Mouse (Mus musculus): ENCODE measurements around the gene Naa38. TPM values are rescaled to one million over a fixed set of nuclear protein-coding genes. Genes with fewer than 3 reads are reported as not detected.

The Naa38 gene
- polyA plus RNA-seq, 1 experiment from 2014 or later = 86.1 TPM

DNA sequence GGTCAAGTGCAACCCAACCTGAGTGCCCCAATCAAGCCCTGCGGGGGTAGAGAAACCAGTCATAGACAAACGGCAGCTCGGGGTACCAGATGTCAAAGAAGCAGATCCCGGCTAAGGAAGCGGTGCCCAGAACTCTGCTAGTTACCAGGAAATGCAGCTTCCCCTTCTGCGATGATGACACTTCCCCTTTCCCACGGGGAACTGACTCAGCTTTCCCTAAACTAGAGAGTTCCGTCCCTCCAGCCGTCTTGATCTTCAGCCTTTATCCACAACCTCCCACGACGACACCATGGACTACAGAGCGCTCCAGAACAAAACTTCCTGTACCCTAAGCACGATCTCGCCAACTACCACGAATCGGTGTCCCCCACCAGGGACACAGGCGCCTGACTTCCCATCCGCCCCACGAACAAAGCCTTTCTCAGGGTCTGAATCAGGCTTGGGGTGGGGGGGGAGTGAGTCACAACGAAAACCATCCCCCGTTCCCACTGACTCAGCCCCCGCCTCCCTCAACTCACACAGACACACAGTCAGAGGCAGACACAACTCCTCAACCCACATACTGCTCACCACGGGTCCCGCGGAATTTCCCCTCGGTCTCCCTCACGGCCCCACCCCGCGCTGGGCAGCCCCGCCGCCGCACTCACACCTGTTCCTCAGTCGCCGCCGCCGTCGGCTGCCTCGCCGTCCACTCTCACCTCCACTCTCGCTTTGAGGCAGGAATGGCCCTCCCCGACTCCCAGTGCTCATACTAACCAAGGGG is 15.2 kb downstream of the Naa38 start:
- Histone ChIP-seq H3K9ac (replicated peaks; ENCODE audit: low read depth, low read length) (peak overlapping the region; percentile 89), H3K4me3 (replicated peaks; ENCODE audit: low read length) (peak overlapping the region; percentile 86), H3K9me3 (ENCODE audit: control insufficient read depth, low read length) (no peaks in the 10 kb centered on the region), H3K27ac (ENCODE audit: low read length) (peak overlapping the region; percentile 91), H3K4me2 (ENCODE audit: low read length) (peak overlapping the region; percentile 96), H3K36me3 (ENCODE audit: control insufficient read depth, insufficient read depth) (peaks cover 21% of the 10 kb centered on the region), H3K27me3 (replicated peaks; ENCODE audit: control insufficient read depth, insufficient read depth, low read length) (no peaks in the 10 kb centered on the region), H3K4me1 (replicated peaks; ENCODE audit: control insufficient read depth, insufficient read depth, low read length) (peaks cover 56% of the 10 kb centered on the region)
- peak; percentile 4; the same call in 1 of the 2 replicates for ATAC-seq
- WGBS = under 1% methylated on average over 41 of the region's 41 CpGs

DNA sequence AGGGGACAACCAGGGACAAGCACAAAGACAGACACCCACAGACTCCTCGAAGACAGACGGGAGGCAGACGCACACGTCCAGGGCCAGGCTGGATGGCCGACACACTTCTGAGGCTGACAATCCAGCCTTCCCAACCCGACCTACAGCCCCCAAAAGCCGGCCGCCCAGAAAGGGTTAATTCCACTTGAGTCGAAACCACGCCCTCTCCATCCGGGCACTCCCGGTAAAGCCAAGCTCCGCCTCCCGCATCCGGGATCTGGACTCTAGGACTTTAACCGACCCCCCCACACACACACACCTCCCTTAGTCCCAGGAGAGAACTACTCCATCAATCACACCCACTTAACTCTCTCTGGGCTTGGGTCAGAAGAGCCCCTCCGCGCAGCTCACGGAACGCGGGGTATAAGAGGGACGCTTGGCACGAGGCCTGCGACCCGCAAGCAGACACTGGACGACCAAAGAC is 15.8 kb downstream of the Naa38 start:
- ATAC-seq = peak; percentile 18
- peaks cover 56% of the 10 kb centered on the region for H3K4me1 ChIP-seq (replicated peaks; ENCODE audit: control insufficient read depth, insufficient read depth, low read length)

DNA sequence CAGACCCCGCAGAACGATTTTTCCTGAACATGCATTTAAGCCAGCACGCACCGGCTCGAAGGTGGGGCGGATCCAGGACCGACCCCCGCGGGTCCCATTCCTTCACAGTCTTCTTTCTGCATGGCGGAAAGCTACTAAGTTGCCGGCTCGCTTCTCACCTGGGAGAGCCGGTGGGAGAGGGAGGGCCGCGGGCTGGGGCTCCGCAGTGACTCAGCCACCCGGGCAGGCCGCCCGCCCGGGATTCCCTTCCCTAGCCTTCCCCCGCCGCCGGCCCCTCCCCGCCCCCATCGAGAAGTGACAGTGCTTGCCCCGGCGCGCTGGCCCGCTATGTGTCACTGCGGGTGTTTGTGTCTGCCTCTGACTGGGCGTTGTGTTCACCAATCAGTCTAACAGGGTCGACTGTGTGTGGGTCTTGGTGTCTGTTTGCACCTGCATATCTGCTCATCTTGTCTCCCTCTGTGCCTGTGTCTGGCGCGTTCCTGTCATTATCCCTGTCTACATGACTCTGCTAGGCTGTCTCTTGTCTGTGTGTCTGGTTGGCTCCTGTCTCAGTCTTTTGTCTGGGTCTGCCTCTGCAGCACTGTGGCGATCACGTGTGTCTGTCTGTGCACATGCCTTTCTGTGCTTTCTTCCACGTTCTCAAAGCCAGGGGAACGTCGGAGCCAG is 16.4 kb downstream of the Naa38 start:
- no peak for ATAC-seq
- Histone ChIP-seq H3K4me1 (replicated peaks; ENCODE audit: control insufficient read depth, insufficient read depth, low read length) (peaks cover 58% of the 10 kb centered on the region), H3K36me3 (ENCODE audit: control insufficient read depth, insufficient read depth) (peaks cover 11% of the 10 kb centered on the region), H3K9ac (replicated peaks; ENCODE audit: low read depth, low read length) (peak overlapping the region; percentile 89), H3K9me3 (ENCODE audit: control insufficient read depth, low read length) (no peaks in the 10 kb centered on the region), H3K4me3 (replicated peaks; ENCODE audit: low read length) (peak overlapping the region; percentile 86), H3K4me2 (ENCODE audit: low read length) (peak overlapping the region; percentile 96), H3K27ac (ENCODE audit: low read length) (peak overlapping the region; percentile 91), H3K27me3 (replicated peaks; ENCODE audit: control insufficient read depth, insufficient read depth, low read length) (no peaks in the 10 kb centered on the region)
- under 1% methylated on average over 38 of the region's 39 CpGs for WGBS

More for the DNA sequence above, 15.8 kb downstream of the Naa38 start:
- 0% methylated on average over 26 of the region's 26 CpGs for WGBS
- H3K4me2 ChIP-seq (ENCODE audit: low read length) = peak overlapping the region; percentile 96
- no peaks in the 10 kb centered on the region for H3K9me3 ChIP-seq (ENCODE audit: control insufficient read depth, low read length)
- H3K36me3 ChIP-seq (ENCODE audit: control insufficient read depth, insufficient read depth) = peaks cover 17% of the 10 kb centered on the region
- H3K9ac ChIP-seq (replicated peaks; ENCODE audit: low read depth, low read length) = peak overlapping the region; percentile 89
- no peaks in the 10 kb centered on the region for H3K27me3 ChIP-seq (replicated peaks; ENCODE audit: control insufficient read depth, insufficient read depth, low read length)
- H3K4me3 ChIP-seq (replicated peaks; ENCODE audit: low read length) = peak overlapping the region; percentile 86
- peak overlapping the region; percentile 91 for H3K27ac ChIP-seq (ENCODE audit: low read length)

DNA sequence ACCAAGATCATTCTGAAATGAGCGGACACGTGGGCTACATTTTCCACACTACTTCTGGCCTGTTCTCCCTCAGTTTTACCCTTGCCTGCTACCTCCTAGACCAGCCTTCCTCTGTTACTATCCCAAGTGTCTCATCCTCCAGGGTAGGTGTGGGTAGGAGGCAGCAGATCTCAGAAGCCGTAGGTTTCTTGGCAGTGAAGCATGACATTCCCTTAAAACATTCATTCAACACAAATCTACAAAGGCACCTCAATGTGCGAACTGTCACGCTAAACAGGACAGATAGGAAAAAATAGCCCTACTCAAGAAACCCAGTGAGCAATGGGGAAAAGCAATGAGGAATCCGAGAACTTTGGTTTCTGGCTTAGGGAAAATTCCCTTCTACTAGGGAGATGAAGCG is 17.3 kb downstream of the Naa38 start:
- WGBS = 61% methylated on average over 7 of the region's 7 CpGs
- H3K9ac ChIP-seq (replicated peaks; ENCODE audit: low read depth, low read length) = peak overlapping the region; percentile 89; the same call in 1 of the 2 replicates
- peak overlapping the region; percentile 99 for H3K27ac ChIP-seq (ENCODE audit: low read length)
- peaks cover 3% of the 10 kb centered on the region; the same call in 1 of the 2 replicates for H3K36me3 ChIP-seq (ENCODE audit: control insufficient read depth, insufficient read depth)
- no peaks in the 10 kb centered on the region for H3K9me3 ChIP-seq (ENCODE audit: control insufficient read depth, low read length)
- H3K4me3 ChIP-seq (replicated peaks; ENCODE audit: low read length) = peak overlapping the region; percentile 86
- peak overlapping the region; percentile 96 for H3K4me2 ChIP-seq (ENCODE audit: low read length)
- no peak for ATAC-seq
- no peaks in the 10 kb centered on the region for H3K27me3 ChIP-seq (replicated peaks; ENCODE audit: control insufficient read depth, insufficient read depth, low read length)
- H3K4me1 ChIP-seq (replicated peaks; ENCODE audit: control insufficient read depth, insufficient read depth, low read length) = peaks cover 67% of the 10 kb centered on the region

DNA sequence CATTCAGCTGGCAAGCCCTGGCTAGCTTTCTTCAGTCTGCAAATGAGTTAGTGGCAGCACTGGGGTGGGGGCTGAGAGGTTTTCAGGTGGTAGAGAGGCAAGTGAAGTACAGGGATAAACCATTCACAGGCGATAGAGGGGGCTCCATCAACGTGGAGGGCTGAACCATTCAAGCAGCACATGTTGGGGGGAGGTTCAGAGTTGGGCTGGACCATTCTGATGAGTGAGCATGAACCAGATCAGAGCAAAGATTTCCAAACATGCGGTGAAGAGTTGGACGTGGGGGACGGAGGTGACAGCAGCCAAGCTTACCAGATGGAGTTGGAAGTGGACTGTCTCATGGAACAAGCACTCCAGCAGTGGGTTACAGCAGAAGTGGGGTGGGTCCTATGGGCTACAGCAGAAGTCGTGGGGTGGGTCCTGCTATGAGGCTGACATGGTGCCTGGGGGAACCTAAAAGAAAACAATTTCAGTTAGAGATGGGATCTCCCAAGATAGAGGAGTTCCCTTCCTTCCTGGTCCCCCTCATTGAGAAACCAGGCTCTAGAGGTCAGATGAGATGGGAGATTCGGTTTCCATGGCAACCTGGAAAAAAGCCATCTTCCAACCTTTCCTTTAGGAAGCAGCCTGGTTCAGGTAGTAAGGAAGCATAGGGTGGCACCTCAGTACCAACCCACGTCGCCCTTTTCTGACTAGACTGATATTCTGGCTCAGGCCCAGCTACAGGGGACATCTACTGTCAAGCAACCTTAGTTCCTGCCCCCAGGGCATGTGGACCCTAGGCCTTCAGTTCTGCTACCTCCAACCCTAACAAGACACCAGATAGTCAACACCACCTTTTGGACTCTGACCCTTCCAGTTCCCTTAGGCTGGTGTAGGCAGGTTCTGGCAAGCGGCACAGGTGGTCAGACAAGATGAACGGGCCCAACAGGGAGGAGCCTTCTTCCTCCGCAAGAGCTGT is 18.2 kb downstream of the Naa38 start, which contains the start of gene Kdm6b:
Kdm6b (minus strand) TSS at position 455 of the 961 bp plus-strand sequence.
- peak within 1 kb of the TSS; percentile 99 for H3K27ac ChIP-seq (ENCODE audit: low read length)
- H3K4me1 ChIP-seq (replicated peaks; ENCODE audit: control insufficient read depth, insufficient read depth, low read length) = peaks cover 61% of the 10 kb centered on the region
- no peak for ATAC-seq
- peak within 1 kb of the TSS; percentile 97 for H3K9ac ChIP-seq (replicated peaks; ENCODE audit: low read depth, low read length)
- H3K9me3 ChIP-seq (ENCODE audit: control insufficient read depth, low read length) = no peaks in the 10 kb centered on the region
- H3K4me2 ChIP-seq (ENCODE audit: low read length) = peak within 1 kb of the TSS; percentile 96
- 26% methylated on average over 12 of the region's 12 CpGs for WGBS
- peak within 1 kb of the TSS; percentile 75 for H3K4me3 ChIP-seq (replicated peaks; ENCODE audit: low read length)
- no peaks in the 10 kb centered on the region for H3K36me3 ChIP-seq (ENCODE audit: control insufficient read depth, insufficient read depth)
- no peaks in the 10 kb centered on the region for H3K27me3 ChIP-seq (replicated peaks; ENCODE audit: control insufficient read depth, insufficient read depth, low read length)

DNA sequence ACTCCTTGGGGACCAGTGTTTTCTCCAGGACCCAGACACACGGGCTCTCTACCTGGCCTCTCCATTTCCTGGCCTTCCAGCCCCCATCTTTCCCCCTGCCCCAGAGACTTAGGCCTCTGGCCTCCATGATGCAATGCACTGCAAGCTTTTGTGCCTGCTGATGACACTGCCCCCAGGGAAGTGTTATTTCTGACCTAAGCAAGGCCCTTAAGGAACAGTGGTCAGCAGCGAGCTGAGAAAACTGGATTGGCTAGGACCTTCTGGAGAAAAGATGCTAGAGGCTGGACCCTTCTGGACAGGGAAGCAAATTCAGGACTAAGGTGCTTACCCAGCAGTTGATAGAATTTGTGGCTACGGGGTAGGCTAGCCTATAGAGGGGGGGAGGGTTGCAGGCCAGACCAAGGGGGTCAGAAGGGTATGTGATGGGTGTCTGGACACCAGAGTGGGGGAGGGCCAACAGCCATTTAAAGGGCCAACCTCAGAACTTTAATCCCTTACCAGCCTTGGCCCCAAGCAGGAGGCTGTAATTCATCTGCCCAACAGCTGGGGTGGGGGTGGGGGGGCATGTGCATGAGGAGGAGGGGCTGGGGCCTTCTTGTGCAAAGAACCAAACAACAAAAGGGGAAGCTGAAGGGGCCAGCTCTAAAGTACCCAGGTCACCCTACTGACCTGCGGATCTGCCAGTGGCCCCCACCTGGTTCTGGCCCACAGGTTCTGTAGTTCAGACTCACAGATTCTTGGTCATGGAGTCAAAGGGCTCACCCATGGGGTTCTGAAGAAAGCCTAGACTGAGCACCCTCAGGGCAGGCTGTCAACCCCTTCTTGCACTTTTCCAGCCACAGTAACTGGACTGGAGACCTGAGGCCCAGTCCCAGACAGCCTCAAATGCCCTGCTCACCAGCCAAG is 19.4 kb downstream of the Naa38 start:
- Histone ChIP-seq H3K4me2 (ENCODE audit: low read length) (peak overlapping the region; percentile 96), H3K27me3 (replicated peaks; ENCODE audit: control insufficient read depth, insufficient read depth, low read length) (no peaks in the 10 kb centered on the region), H3K4me3 (replicated peaks; ENCODE audit: low read length) (peak overlapping the region; percentile 75), H3K27ac (ENCODE audit: low read length) (peak overlapping the region; percentile 99), H3K4me1 (replicated peaks; ENCODE audit: control insufficient read depth, insufficient read depth, low read length) (peaks cover 60% of the 10 kb centered on the region), H3K9ac (replicated peaks; ENCODE audit: low read depth, low read length) (peak overlapping the region; percentile 97), H3K36me3 (ENCODE audit: control insufficient read depth, insufficient read depth) (no peaks in the 10 kb centered on the region), H3K9me3 (ENCODE audit: control insufficient read depth, low read length) (no peaks in the 10 kb centered on the region)
- WGBS = 14% methylated on average over 4 of the region's 4 CpGs
- no peak for ATAC-seq

DNA sequence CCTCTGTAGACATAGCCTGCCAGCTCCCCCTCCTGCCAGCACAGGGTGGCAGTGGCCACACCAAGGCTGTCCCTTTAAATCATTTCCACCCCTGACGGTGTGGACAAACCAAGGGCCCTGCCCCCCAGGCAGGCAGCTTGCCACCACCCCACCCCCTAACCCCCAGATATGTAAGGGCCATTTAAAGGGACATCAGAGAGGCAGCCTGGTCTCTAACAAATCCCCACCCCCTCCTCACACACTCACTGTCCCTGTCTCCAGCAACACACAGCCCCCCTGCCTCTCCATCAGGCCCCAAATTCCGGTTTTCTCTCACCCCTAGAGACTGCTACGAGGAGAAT is 20.0 kb downstream of the Naa38 start:
- Histone ChIP-seq H3K27me3 (replicated peaks; ENCODE audit: control insufficient read depth, insufficient read depth, low read length) (no peaks in the 10 kb centered on the region), H3K9me3 (ENCODE audit: control insufficient read depth, low read length) (no peaks in the 10 kb centered on the region), H3K27ac (ENCODE audit: low read length) (peak overlapping the region; percentile 99), H3K4me2 (ENCODE audit: low read length) (peak overlapping the region; percentile 96), H3K4me1 (replicated peaks; ENCODE audit: control insufficient read depth, insufficient read depth, low read length) (peaks cover 66% of the 10 kb centered on the region), H3K9ac (replicated peaks; ENCODE audit: low read depth, low read length) (peak overlapping the region; percentile 97), H3K36me3 (ENCODE audit: control insufficient read depth, insufficient read depth) (no peaks in the 10 kb centered on the region), H3K4me3 (replicated peaks; ENCODE audit: low read length) (peak overlapping the region; percentile 75)
- peak; percentile 7; the same call in 1 of the 2 replicates for ATAC-seq
- 2% methylated on average over 3 of the region's 3 CpGs for WGBS

All from forebrain, embryonic 16.5 days (tissue).